Mouse (Mus musculus): ENCODE measurements around the gene Saa1. TPM values are rescaled to one million over a fixed set of nuclear protein-coding genes. Genes with fewer than 3 reads are reported as not detected.

Saa1 gene
- polyA plus RNA-seq, 1 experiment from 2014 or later = not detected

- Histone ChIP-seq H3K4me3 (ENCODE audit: inconsistent target) (no peak overlapping the region), H3K27ac (peak overlapping the region; percentile 49), H3K36me3 (ENCODE audit: inconsistent target) (no peaks in the 10 kb centered on the region), H3K79me2 (ENCODE audit: inconsistent target) (no peaks in the 10 kb centered on the region)
- 46% methylated on average over 2 of the region's 2 CpGs for WGBS (ENCODE audit: missing documents)
These were observed 7.8 kb downstream of the Saa1 start for GRCm38 (mm10) chr7:46734983-46735382.

- Histone ChIP-seq H3K79me2 (ENCODE audit: inconsistent target) (no peaks in the 10 kb centered on the region), H3K27ac (no peak within 1 kb of the TSS), H3K4me3 (ENCODE audit: inconsistent target) (no peak within 1 kb of the TSS), H3K36me3 (ENCODE audit: inconsistent target) (no peaks in the 10 kb centered on the region)
- WGBS (ENCODE audit: missing documents) = 87% methylated on average over 4 of the region's 4 CpGs
These were observed 10.3 kb downstream of the Saa1 start, which contains the start of gene Saa4 for GRCm38 (mm10) chr7:46732458-46732857. Gene Saa4 (minus strand): TSS chr7:46732603.

GRCm38 (mm10) chr7:46727584-46727983, 15.2 kb downstream of the Saa1 start:
- Histone ChIP-seq H3K79me2 (ENCODE audit: inconsistent target) (no peaks in the 10 kb centered on the region), H3K27ac (no peak overlapping the region), H3K4me3 (ENCODE audit: inconsistent target) (no peak overlapping the region), H3K36me3 (ENCODE audit: inconsistent target) (no peaks in the 10 kb centered on the region)
- 92% methylated on average over 1 of the region's 1 CpGs for WGBS (ENCODE audit: missing documents)

GRCm38 (mm10) chr7:46724396-46724795, 18.4 kb downstream of the Saa1 start:
- Histone ChIP-seq H3K36me3 (ENCODE audit: inconsistent target) (no peaks in the 10 kb centered on the region), H3K27ac (no peak overlapping the region), H3K79me2 (ENCODE audit: inconsistent target) (no peaks in the 10 kb centered on the region), H3K4me3 (ENCODE audit: inconsistent target) (no peak overlapping the region)
- WGBS (ENCODE audit: missing documents) = 73% methylated on average over 5 of the region's 5 CpGs

DNA sequence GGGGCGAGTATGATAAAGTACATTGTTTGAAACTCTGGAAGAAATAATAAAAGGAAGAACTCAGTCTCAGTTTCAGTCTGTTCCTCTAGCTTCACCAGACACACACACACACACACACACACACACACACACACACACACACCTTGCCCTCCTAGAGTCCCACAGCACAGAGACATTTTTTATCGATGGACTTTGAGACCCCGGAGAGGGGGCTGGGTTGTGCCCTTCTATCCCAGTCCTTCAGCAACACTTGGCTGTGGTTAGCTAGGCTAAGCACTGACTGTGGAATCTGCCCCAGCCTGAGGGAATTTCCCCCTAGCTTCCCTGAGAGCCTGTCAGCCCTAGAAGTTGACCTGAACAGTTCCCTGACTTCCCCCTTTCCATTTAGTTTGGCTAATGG, 18.9 kb downstream of the Saa1 start:
- WGBS (ENCODE audit: missing documents) = 75% methylated on average over 3 of the region's 3 CpGs
- Histone ChIP-seq H3K79me2 (ENCODE audit: inconsistent target) (no peaks in the 10 kb centered on the region), H3K27ac (no peak overlapping the region), H3K36me3 (ENCODE audit: inconsistent target) (no peaks in the 10 kb centered on the region), H3K4me3 (ENCODE audit: inconsistent target) (no peak overlapping the region)

GRCm38 (mm10) chr7:46723354-46723753, 19.4 kb downstream of the Saa1 start:
- H3K36me3 ChIP-seq (ENCODE audit: inconsistent target) = no peaks in the 10 kb centered on the region
- WGBS (ENCODE audit: missing documents) = 97% methylated on average over 6 of the region's 6 CpGs
- no peaks in the 10 kb centered on the region for H3K79me2 ChIP-seq (ENCODE audit: inconsistent target)
- no peak overlapping the region for H3K4me3 ChIP-seq (ENCODE audit: inconsistent target)
- no peak overlapping the region for H3K27ac ChIP-seq

GRCm38 (mm10) chr7:46720460-46720859, 22.3 kb downstream of the Saa1 start:
- H3K36me3 ChIP-seq (ENCODE audit: inconsistent target) = no peaks in the 10 kb centered on the region
- no peaks in the 10 kb centered on the region for H3K79me2 ChIP-seq (ENCODE audit: inconsistent target)
- WGBS (ENCODE audit: missing documents) = 74% methylated on average over 9 of the region's 9 CpGs
- H3K27ac ChIP-seq = no peak overlapping the region
- no peak overlapping the region for H3K4me3 ChIP-seq (ENCODE audit: inconsistent target)

DNA sequence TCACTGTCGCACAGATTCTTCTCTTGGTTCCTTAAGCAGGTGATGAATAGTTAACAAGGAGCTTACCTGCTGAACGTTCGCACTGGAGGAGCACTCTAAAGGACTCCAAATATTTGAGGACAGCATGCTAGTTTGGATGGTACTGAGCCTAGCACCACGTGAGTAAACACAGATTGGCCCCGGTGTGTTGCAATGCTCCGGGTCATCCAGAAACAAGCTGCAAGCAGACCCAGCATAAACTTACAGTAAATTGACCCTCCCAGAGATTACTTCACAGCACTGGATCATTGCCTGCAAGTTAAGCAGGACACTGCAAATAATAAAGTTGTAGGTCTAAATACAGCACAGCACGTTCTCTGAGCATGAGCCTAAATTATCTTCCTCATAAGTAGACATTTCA, 23.3 kb downstream of the Saa1 start:
- Histone ChIP-seq H3K4me3 (ENCODE audit: inconsistent target) (no peak overlapping the region), H3K36me3 (ENCODE audit: inconsistent target) (no peaks in the 10 kb centered on the region), H3K79me2 (ENCODE audit: inconsistent target) (no peaks in the 10 kb centered on the region), H3K27ac (no peak overlapping the region)
- WGBS (ENCODE audit: missing documents) = 70% methylated on average over 7 of the region's 7 CpGs

DNA sequence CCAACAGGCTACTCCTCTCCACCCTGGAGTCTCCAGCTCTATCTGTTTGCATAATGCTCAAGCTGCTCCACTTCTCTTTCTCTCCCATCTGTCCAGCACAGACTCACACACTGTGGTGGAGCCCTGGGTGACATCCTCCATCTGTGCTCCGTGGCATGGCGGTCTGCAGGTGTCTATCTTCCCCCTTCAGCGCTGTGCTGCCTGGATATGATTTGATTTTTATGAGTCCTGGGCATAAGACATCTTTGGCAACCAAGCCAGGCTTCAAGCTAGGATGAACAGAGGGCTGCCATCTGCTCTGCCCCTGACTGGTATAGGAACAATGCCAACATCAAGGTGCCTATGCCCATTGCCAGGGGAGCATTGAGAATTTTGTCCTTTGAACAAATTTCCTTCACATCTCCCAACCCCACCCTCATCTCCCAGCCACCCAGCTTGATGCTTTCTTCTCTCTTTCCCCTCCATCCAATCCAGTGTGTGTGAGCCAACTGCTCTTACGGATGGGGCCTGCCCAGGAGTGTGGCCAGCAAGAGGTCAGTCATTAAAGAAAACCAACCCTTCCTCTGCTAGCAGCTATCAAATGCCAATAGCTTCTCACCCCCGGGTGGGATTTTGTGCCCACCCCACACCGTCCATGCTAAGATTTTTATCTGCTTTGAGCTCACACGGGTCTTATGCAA, 24.0 kb downstream of the Saa1 start:
- H3K27ac ChIP-seq = no peak overlapping the region

GRCm38 (mm10) chr7:46716897-46717296, 25.9 kb downstream of the Saa1 start:
- Histone ChIP-seq H3K27ac (no peak overlapping the region), H3K36me3 (ENCODE audit: inconsistent target) (no peaks in the 10 kb centered on the region), H3K79me2 (ENCODE audit: inconsistent target) (no peaks in the 10 kb centered on the region), H3K4me3 (ENCODE audit: inconsistent target) (no peak overlapping the region)
- WGBS (ENCODE audit: missing documents) = 6% methylated on average over 5 of the region's 5 CpGs

More for the DNA sequence above, 24.0 kb downstream of the Saa1 start:
- H3K36me3 ChIP-seq (ENCODE audit: inconsistent target) = no peaks in the 10 kb centered on the region
- no peak overlapping the region for H3K4me3 ChIP-seq (ENCODE audit: inconsistent target)
- H3K79me2 ChIP-seq (ENCODE audit: inconsistent target) = no peaks in the 10 kb centered on the region
- WGBS (ENCODE audit: missing documents) = 75% methylated on average over 7 of the region's 7 CpGs

DNA sequence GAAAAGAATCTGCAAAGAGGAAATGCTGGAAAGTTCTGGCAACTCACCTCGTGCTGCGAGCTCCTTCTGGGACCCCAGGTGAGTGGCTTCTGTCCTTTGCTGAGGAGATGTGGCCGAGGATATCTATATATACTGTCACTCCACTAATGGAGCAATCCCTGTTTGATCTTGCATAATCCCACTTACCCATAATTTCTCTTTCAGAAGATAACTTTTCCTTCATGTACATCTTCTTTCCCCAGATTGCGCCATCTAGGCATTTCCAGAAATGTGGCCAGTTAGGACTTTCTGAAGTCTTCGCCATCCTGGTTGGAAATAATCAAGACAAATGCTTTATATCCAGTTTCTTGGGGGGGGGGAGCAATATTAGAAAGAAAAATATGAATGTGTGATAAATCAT, 27.2 kb downstream of the Saa1 start, which contains the start of gene Saa3:
Saa3 (minus strand) TSS at position 101 of the 400 bp plus-strand sequence.
- no peak within 1 kb of the TSS for H3K27ac ChIP-seq
- no peak within 1 kb of the TSS for H3K4me3 ChIP-seq (ENCODE audit: inconsistent target)
- H3K36me3 ChIP-seq (ENCODE audit: inconsistent target) = no peaks in the 10 kb centered on the region
- 72% methylated on average over 4 of the region's 5 CpGs for WGBS (ENCODE audit: missing documents)
- no peaks in the 10 kb centered on the region for H3K79me2 ChIP-seq (ENCODE audit: inconsistent target)

DNA sequence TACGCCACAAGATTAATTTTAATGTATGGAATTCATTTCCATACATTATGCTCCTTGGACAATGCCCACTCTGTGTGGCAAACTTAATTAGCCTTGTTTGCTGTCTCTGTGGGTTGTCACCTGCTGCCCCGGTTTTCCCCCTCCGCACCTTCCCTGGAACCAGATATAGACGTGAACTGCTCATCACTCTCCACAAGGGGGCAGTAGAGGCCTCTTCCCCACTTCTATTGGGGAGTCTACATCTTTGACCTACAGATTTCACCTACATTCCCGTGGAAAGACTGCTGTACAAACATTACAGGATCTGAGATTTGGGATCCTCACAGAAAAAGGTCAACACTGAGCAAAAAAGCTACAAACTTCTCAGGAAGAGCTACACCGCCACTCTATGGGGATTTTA, 28.3 kb downstream of the Saa1 start:
- Histone ChIP-seq H3K79me2 (ENCODE audit: inconsistent target) (no peaks in the 10 kb centered on the region), H3K36me3 (ENCODE audit: inconsistent target) (no peaks in the 10 kb centered on the region), H3K4me3 (ENCODE audit: inconsistent target) (no peak overlapping the region), H3K27ac (no peak overlapping the region)
- WGBS (ENCODE audit: missing documents) = 50% methylated on average over 4 of the region's 6 CpGs

DNA sequence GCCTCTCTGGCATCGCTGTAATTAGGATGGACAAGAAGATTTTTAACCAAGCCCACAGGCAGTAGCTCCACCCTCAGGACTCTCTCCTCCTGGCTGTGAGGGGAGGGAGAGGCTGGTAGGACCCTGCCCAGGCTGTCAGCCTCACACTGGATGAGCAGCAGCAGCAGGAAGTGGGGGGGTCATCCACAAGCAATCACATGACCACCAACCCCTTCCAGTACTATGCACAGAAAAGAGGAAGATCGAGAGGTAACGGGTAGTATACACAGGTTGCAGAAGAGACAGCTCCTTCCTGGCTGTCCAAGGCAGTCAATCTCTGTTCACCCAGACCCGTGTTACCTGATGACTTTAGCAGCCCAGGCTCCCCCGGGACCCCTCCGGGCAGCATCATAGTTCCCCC, 30.5 kb downstream of the Saa1 start:
- Histone ChIP-seq H3K79me2 (ENCODE audit: inconsistent target) (no peaks in the 10 kb centered on the region), H3K36me3 (ENCODE audit: inconsistent target) (no peaks in the 10 kb centered on the region), H3K27ac (no peak overlapping the region), H3K4me3 (ENCODE audit: inconsistent target) (no peak overlapping the region)
- WGBS (ENCODE audit: missing documents) = 0% methylated on average over 6 of the region's 6 CpGs

DNA sequence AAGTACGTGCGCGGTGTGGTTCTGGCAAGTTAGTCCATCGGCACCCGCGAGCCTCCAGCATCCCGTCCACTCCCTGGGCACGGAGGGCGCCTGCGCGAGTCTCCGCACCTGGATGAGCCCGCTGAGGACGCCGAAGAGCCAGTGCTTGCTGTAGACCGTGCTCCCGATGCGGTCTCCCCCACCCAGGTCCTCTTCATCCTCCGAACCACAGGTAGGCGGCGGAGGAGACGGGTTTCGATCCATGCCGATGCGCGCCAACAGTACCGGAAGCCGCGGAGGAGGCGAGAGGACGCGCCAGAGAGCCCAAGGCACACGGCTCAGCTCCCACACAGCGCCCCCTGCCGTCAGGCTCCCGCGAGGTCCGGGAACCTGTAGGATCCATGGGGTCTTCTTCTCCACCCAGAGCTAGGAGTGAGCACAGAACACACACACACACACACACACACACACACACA, 32.4 kb downstream of the Saa1 start, which contains the start of gene Saal1:
Saal1 (minus strand) TSS at position 291 of the 455 bp plus-strand sequence.
- Histone ChIP-seq H3K79me2 (ENCODE audit: inconsistent target) (no peaks in the 10 kb centered on the region), H3K36me3 (ENCODE audit: inconsistent target) (peaks cover 8% of the 10 kb centered on the region), H3K27ac (0 out of 2 replicates have a peak within 1 kb of the TSS, but pooled peaks have one; percentile 15), H3K4me3 (ENCODE audit: inconsistent target) (peak within 1 kb of the TSS; percentile 73)
- WGBS (ENCODE audit: missing documents) = 0% methylated on average over 37 of the region's 38 CpGs

- H3K36me3 ChIP-seq (ENCODE audit: inconsistent target) = peaks cover 71% of the 10 kb centered on the region
- H3K4me3 ChIP-seq (ENCODE audit: inconsistent target) = no peak overlapping the region
- 94% methylated on average over 6 of the region's 6 CpGs for WGBS (ENCODE audit: missing documents)
- no peak overlapping the region for H3K27ac ChIP-seq
- H3K79me2 ChIP-seq (ENCODE audit: inconsistent target) = no peaks in the 10 kb centered on the region
These were observed 42.2 kb downstream of the Saa1 start for GRCm38 (mm10) chr7:46700521-46701025.

Data from macrophage (primary cell).